Mouse (Mus musculus) midbrain, embryonic 15.5 days (tissue): Measurements from ENCODE around the gene 4921536K21Rik. TPM values are rescaled to one million over a fixed set of nuclear protein-coding genes. Genes with fewer than 3 reads are reported as not detected.

Experiments
- ATAC-seq: fragments of 200-750 bp; cut with Nextera tagmentation; replicated peaks from 2 replicates; pipeline ENCODE4 v1.8.0; 2017; ENCODE audit warnings: moderate TSS enrichment
- H3K27ac ChIP-seq: fragments of 300-500 bp; sonication (generic); 2 replicates; pipeline ENCODE4 v1.5.1; 2015; ENCODE audit warnings: mild to moderate bottlenecking, inconsistent platforms
- H3K27me3 ChIP-seq: fragments of 300-500 bp; sonication (generic); replicated peaks from 2 replicates; pipeline ENCODE4 v1.6.1; 2015; ENCODE audit warnings: inconsistent platforms
- H3K36me3 ChIP-seq: fragments of 300-500 bp; sonication (generic); replicated peaks from 2 replicates; pipeline ENCODE4 v1.6.1; 2015; ENCODE audit warnings: inconsistent platforms
- H3K4me1 ChIP-seq: fragments of 300-500 bp; sonication (generic); 2 replicates; pipeline ENCODE4 v1.6.1; 2015; ENCODE audit warnings: inconsistent platforms
- H3K4me2 ChIP-seq: fragments of 300-500 bp; sonication (generic); 2 replicates; pipeline ENCODE4 v1.6.1; 2015; ENCODE audit warnings: inconsistent platforms, mild to moderate bottlenecking, moderate library complexity
- H3K4me3 ChIP-seq: fragments of 300-500 bp; sonication (generic); 2 replicates; pipeline ENCODE4 v1.5.1; 2015; ENCODE audit warnings: mild to moderate bottlenecking, inconsistent platforms
- H3K9ac ChIP-seq: fragments of 300-500 bp; sonication (generic); 2 replicates; pipeline ENCODE4 v1.6.1; 2015; ENCODE audit warnings: mild to moderate bottlenecking, inconsistent platforms
- H3K9me3 ChIP-seq: fragments of 300-500 bp; sonication (generic); 2 replicates; pipeline ENCODE4 v1.6.1; 2016; ENCODE audit warnings: inconsistent platforms
- WGBS: fragments of 180-500 bp; shearing (Covaris S2); methylation state at CpG from one replicate; pipeline ENCODE4 v1.1.7; 2015; ENCODE audit warnings: mixed read lengths; 5-methylcytosine and 5-hydroxymethylcytosine counted together
- polyA plus RNA-seq: library from polyadenylated mRNA; unstranded; fragments of >200 nt; fragmentation: Nextera tagmentation; extraction: Ambion mirVana; gene quantifications from 2 replicates; pipeline ENCODE4 v1.2.1, GENCODE M21; 2015

Gene 4921536K21Rik
- polyA plus RNA-seq, 1 experiment from 2014 or later: 0.90 TPM

GRCm38 (mm10) chr11:3863454-3864112, 31.3 kb downstream of the 4921536K21Rik start, which contains the start of gene Osbp2:
Gene Osbp2 (minus strand): TSS chr11:3863903.
- no peaks in the 10 kb centered on the region for H3K9me3 ChIP-seq
- H3K4me3 ChIP-seq: peak within 1 kb of the TSS; percentile 53
- no peaks in the 10 kb centered on the region for H3K36me3 ChIP-seq
- H3K4me2 ChIP-seq: peak within 1 kb of the TSS; percentile 80
- peak; percentile 94 for ATAC-seq
- peaks cover 15% of the 10 kb centered on the region for H3K4me1 ChIP-seq
- H3K27me3 ChIP-seq: peaks cover 5% of the 10 kb centered on the region; the same call in 1 of the 2 replicates
- H3K27ac ChIP-seq: no peak within 1 kb of the TSS
- WGBS: 3% methylated on average over 58 of the region's 58 CpGs
- H3K9ac ChIP-seq: peak within 1 kb of the TSS; percentile 57

- Histone ChIP-seq H3K4me2 (peak overlapping the region; percentile 80), H3K9ac (no peak overlapping the region), H3K27ac (no peak overlapping the region), H3K4me3 (peak overlapping the region; percentile 53), H3K36me3 (no peaks in the 10 kb centered on the region), H3K9me3 (no peaks in the 10 kb centered on the region), H3K27me3 (peaks cover 5% of the 10 kb centered on the region; the same call in 1 of the 2 replicates), H3K4me1 (peaks cover 15% of the 10 kb centered on the region)
- no peak for ATAC-seq
- WGBS: 77% methylated on average over 19 of the region's 19 CpGs
Measured at GRCm38 (mm10) chr11:3862661-3863453, 32.0 kb downstream of the 4921536K21Rik start.

GRCm38 (mm10) chr11:3860361-3860760, 34.5 kb downstream of the 4921536K21Rik start:
- Histone ChIP-seq H3K36me3 (no peaks in the 10 kb centered on the region), H3K27ac (no peak overlapping the region), H3K27me3 (peaks cover 5% of the 10 kb centered on the region; the same call in 1 of the 2 replicates), H3K9me3 (no peaks in the 10 kb centered on the region), H3K4me1 (peaks cover 15% of the 10 kb centered on the region), H3K4me2 (no peak overlapping the region), H3K9ac (no peak overlapping the region), H3K4me3 (no peak overlapping the region)
- ATAC-seq: no peak
- 77% methylated on average over 4 of the region's 4 CpGs for WGBS

- no peaks in the 10 kb centered on the region; the same call in 1 of the 2 replicates for H3K9me3 ChIP-seq
- H3K9ac ChIP-seq: no peak overlapping the region
- no peak overlapping the region for H3K4me2 ChIP-seq
- no peak overlapping the region for H3K27ac ChIP-seq
- no peaks in the 10 kb centered on the region for H3K36me3 ChIP-seq
- WGBS: 93% methylated on average over 4 of the region's 4 CpGs
- peaks cover 5% of the 10 kb centered on the region; the same call in 1 of the 2 replicates for H3K27me3 ChIP-seq
- no peak for ATAC-seq
- no peak overlapping the region for H3K4me3 ChIP-seq
- H3K4me1 ChIP-seq: peaks cover 15% of the 10 kb centered on the region
Measured at GRCm38 (mm10) chr11:3859778-3860177, 35.1 kb downstream of the 4921536K21Rik start.

- H3K27ac ChIP-seq: no peak overlapping the region
- WGBS: 77% methylated on average over 5 of the region's 5 CpGs
- H3K4me3 ChIP-seq: no peak overlapping the region
- H3K36me3 ChIP-seq: no peaks in the 10 kb centered on the region
- no peaks in the 10 kb centered on the region for H3K4me1 ChIP-seq
- H3K27me3 ChIP-seq: peaks cover 3% of the 10 kb centered on the region; the same call in 1 of the 2 replicates
- no peaks in the 10 kb centered on the region; the same call in 1 of the 2 replicates for H3K9me3 ChIP-seq
- no peak overlapping the region for H3K9ac ChIP-seq
- ATAC-seq: no peak
- H3K4me2 ChIP-seq: no peak overlapping the region
Measured at GRCm38 (mm10) chr11:3857902-3858301, 37.0 kb downstream of the 4921536K21Rik start.

GRCm38 (mm10) chr11:3855846-3856245, 39.1 kb downstream of the 4921536K21Rik start:
- Histone ChIP-seq H3K27ac (no peak overlapping the region), H3K27me3 (no peaks in the 10 kb centered on the region), H3K9me3 (no peaks in the 10 kb centered on the region; the same call in 1 of the 2 replicates), H3K4me1 (no peaks in the 10 kb centered on the region), H3K4me2 (no peak overlapping the region), H3K36me3 (no peaks in the 10 kb centered on the region), H3K9ac (no peak overlapping the region), H3K4me3 (no peak overlapping the region)
- ATAC-seq: no peak
- 95% methylated on average over 5 of the region's 5 CpGs for WGBS

- 91% methylated on average over 3 of the region's 3 CpGs for WGBS
- Histone ChIP-seq H3K4me1 (no peaks in the 10 kb centered on the region), H3K36me3 (no peaks in the 10 kb centered on the region), H3K9me3 (no peaks in the 10 kb centered on the region; the same call in 1 of the 2 replicates), H3K9ac (no peak overlapping the region), H3K27me3 (no peaks in the 10 kb centered on the region), H3K27ac (peak overlapping the region; percentile 10; the same call in 1 of the 2 replicates), H3K4me2 (no peak overlapping the region), H3K4me3 (no peak overlapping the region)
- ATAC-seq: no peak
Measured at GRCm38 (mm10) chr11:3854156-3854555, 40.7 kb downstream of the 4921536K21Rik start.

- no peak overlapping the region for H3K9ac ChIP-seq
- peak overlapping the region; percentile 10; the same call in 1 of the 2 replicates for H3K27ac ChIP-seq
- peak; percentile 58; the same call in 1 of the 2 replicates for ATAC-seq
- no peak overlapping the region for H3K4me3 ChIP-seq
- H3K27me3 ChIP-seq: no peaks in the 10 kb centered on the region
- H3K9me3 ChIP-seq: no peaks in the 10 kb centered on the region; the same call in 1 of the 2 replicates
- no peak overlapping the region for H3K4me2 ChIP-seq
- 63% methylated on average over 5 of the region's 5 CpGs for WGBS
- H3K36me3 ChIP-seq: no peaks in the 10 kb centered on the region
- no peaks in the 10 kb centered on the region for H3K4me1 ChIP-seq
Measured at GRCm38 (mm10) chr11:3853481-3854034, 41.3 kb downstream of the 4921536K21Rik start.

- ATAC-seq: no peak
- Histone ChIP-seq H3K27me3 (no peaks in the 10 kb centered on the region), H3K9me3 (no peaks in the 10 kb centered on the region; the same call in 1 of the 2 replicates), H3K4me2 (no peak overlapping the region), H3K36me3 (no peaks in the 10 kb centered on the region), H3K27ac (0 out of 2 replicates have a peak overlapping the region, but pooled peaks have one; percentile 10), H3K4me3 (no peak overlapping the region), H3K4me1 (no peaks in the 10 kb centered on the region), H3K9ac (no peak overlapping the region)
- 92% methylated on average over 10 of the region's 10 CpGs for WGBS
Measured at GRCm38 (mm10) chr11:3853031-3853430, 41.9 kb downstream of the 4921536K21Rik start.

GRCm38 (mm10) chr11:3851872-3852271, 43.0 kb downstream of the 4921536K21Rik start:
- Histone ChIP-seq H3K36me3 (no peaks in the 10 kb centered on the region), H3K4me2 (no peak overlapping the region), H3K9me3 (no peaks in the 10 kb centered on the region; the same call in 1 of the 2 replicates), H3K4me1 (no peaks in the 10 kb centered on the region), H3K4me3 (no peak overlapping the region), H3K27me3 (no peaks in the 10 kb centered on the region), H3K27ac (no peak overlapping the region), H3K9ac (no peak overlapping the region)
- 83% methylated on average over 4 of the region's 4 CpGs for WGBS
- ATAC-seq: no peak

- H3K27ac ChIP-seq: no peak overlapping the region
- WGBS: 78% methylated on average over 5 of the region's 5 CpGs
- no peaks in the 10 kb centered on the region for H3K36me3 ChIP-seq
- H3K27me3 ChIP-seq: no peaks in the 10 kb centered on the region
- no peak overlapping the region for H3K9ac ChIP-seq
- H3K4me3 ChIP-seq: no peak overlapping the region
- H3K4me2 ChIP-seq: no peak overlapping the region
- H3K9me3 ChIP-seq: no peaks in the 10 kb centered on the region; the same call in 1 of the 2 replicates
- H3K4me1 ChIP-seq: no peaks in the 10 kb centered on the region
- ATAC-seq: no peak
Measured at GRCm38 (mm10) chr11:3850746-3851277, 44.1 kb downstream of the 4921536K21Rik start.

- Histone ChIP-seq H3K4me3 (no peak overlapping the region), H3K27ac (no peak overlapping the region), H3K9me3 (no peaks in the 10 kb centered on the region; the same call in 1 of the 2 replicates), H3K4me1 (no peaks in the 10 kb centered on the region), H3K36me3 (no peaks in the 10 kb centered on the region), H3K9ac (no peak overlapping the region), H3K4me2 (no peak overlapping the region), H3K27me3 (no peaks in the 10 kb centered on the region)
- 76% methylated on average over 2 of the region's 2 CpGs for WGBS
- no peak for ATAC-seq
Measured at GRCm38 (mm10) chr11:3850315-3850614, 44.6 kb downstream of the 4921536K21Rik start.
